Mouse (Mus musculus) olfactory bulb, adult 2 months (tissue): ENCODE data around the gene Ecel1.

Source experiments
- CTCF ChIP-seq: fragments of 200-500 bp; IDR thresholded peaks from 2 replicates; pipeline ENCODE4 v1.5.1; 2012; ENCODE audit warnings: low read depth, mild to moderate bottlenecking, low read length, moderate library complexity; ENCODE audit not compliant: insufficient read depth
- POLR2A ChIP-seq: fragments of 200-500 bp; IDR thresholded peaks from 2 replicates; pipeline ENCODE4 v1.6.1; 2012; ENCODE audit warnings: mild to moderate bottlenecking, low read depth, low read length, moderate library complexity; ENCODE audit not compliant: insufficient read depth

DNA sequence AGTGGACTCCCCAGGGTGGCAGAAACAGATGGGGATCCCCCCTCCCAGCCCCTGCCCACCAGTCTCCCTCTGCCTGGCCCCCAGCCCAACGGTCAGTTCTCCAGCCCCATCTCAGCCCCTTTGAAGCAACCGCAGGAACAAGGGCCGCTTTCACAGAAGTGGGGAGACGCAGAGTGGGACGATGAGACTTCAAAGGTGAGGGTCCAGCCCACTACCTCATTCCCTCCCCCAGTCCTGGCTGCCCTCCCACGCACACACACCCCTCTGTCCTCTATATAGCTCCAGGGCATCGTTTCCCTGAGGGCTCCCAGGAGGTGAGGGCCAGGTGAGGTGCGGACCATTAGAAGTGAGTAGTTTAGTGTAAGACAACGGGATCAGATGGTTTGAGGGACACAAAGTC, 26.7 kb upstream of the Ecel1 start, which contains the start of gene Prss56:
- TF ChIP-seq POLR2A (no peak), CTCF (no peak)
